Mouse (Mus musculus) left cerebral cortex, postnatal 10 days (tissue): Measurements from ENCODE around the gene Eif4e1b. TPM values are rescaled to one million over a fixed set of nuclear protein-coding genes. Genes with fewer than 3 reads are reported as not detected.

Source experiments
- DNase-seq, 2 experiments: peaks; one replicate each; pipeline ENCODE4 v3.0.0; 2021 to 2022; ENCODE audit warnings: low spot score in 2 of 2, mixed read lengths in 1 of 2; ENCODE audit errors: extremely low spot score in 1 of 2
- intact Hi-C: fragments of 180-260 bp; cut with DNase I; formaldehyde crosslinking; loops from one replicate; pipeline ENCODE4 v1.15.1; 2025
- total RNA-seq, 2 experiments: library from RNA; stranded (reverse); gene quantifications; 2 replicates each; pipeline ENCODE4 v1.2.3; 2021

The Eif4e1b gene
- total RNA-seq, 2 experiments from 2014 or later = 0.17 TPM; not detected in 1

- intact Hi-C loops = no loop called here
- peak in 1 of 2 experiments; percentile 64 for DNase-seq
These were observed 10.3 kb downstream of the Eif4e1b start for GRCm38 (mm10) chr13:54794002-54794577.

DNA sequence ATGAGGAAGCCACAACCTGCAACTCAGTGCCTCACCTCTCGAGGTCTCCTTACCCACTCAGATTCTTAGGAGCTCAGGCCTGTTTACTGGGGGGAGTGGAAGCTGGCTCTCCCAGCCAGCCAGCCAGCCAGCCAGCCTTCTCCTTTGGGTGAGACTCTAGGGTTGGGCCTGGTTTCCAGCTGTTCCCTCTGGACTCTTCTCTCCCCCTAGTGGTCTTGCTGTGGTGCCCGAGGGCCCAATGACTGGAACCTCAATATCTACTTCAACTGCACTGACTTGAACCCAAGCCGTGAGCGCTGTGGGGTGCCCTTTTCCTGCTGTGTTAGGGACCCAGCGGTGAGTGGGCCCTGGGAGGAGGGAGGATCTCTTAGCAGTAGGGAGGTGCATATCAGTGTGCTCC, 11.0 kb downstream of the Eif4e1b start:
- DNase-seq = no peak
- intact Hi-C loops = loop anchor here (5.0 kb wide), 2 partner anchors 78 to 382 kb away; no protein-coding TSS in a partner anchor

- DNase-seq = peak in 1 of 2 experiments; percentile 49
- intact Hi-C loops = loop anchor here (5.0 kb wide), 2 partner anchors 80 to 380 kb away; no protein-coding TSS in a partner anchor
These were observed 13.6 kb downstream of the Eif4e1b start for GRCm38 (mm10) chr13:54797356-54797755.

DNA sequence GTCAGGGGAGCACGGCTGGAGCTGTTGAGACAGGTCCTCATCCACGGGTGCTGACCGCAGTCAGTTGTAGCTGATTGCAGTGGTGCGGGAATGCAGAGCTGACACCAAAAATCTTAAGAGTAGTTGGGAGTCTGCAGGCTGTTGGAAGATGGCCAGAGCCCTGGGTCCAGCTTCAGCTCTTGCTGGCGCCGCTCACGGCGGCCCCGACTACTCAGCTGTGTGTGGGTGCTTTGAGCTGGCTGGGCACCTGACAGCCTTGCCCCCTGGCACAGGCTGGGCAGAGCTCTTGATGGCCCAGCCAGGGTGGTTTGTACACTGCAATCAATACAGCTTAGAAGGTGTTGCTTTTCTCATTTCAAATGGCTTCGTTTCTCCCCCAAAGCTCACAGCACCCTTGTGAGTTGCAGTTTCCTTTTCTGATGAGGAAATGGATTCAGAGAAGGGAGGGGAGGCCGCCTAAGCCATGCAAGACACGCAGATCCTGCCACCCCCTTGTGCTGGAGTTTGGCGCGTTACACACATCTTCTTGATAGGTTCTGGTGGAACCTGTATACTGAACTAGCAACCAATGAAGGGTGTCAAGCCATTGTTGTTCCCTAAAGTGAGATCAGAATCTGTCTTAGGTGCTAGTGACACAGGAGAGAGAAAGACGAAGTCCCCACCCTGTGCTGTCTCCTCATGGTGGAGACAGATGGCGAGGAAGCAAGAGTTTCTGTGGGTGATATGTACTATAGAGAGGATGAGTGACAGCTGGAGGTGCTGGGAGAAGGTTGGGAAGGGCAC, 14.3 kb downstream of the Eif4e1b start:
- peak in 1 of 2 experiments; percentile 59 for DNase-seq
- intact Hi-C loops = loop anchor here (2.0 to 5.0 kb wide), 3 partner anchors 81 to 379 kb away; no protein-coding TSS in a partner anchor

DNA sequence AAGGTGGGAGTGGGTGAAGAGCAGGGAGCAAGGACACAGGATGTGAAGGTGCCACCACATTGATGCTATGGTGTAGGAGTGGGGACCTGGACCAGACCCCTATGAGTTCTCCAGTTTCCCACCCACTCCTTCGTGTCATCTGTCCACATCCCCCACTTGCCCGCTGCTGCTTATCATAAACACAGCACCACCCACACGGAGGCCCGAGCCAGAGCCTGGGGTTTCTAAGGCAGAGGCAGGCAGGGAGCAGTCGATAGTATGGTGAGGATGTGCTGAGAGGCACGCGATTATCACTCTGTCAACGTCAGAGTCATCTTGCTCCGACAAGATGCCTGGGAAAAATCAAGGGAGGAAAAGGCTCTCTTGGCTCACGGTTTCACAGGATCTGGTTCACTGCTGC, 14.9 kb downstream of the Eif4e1b start:
- DNase-seq = peak in 1 of 2 experiments; percentile 65

DNA sequence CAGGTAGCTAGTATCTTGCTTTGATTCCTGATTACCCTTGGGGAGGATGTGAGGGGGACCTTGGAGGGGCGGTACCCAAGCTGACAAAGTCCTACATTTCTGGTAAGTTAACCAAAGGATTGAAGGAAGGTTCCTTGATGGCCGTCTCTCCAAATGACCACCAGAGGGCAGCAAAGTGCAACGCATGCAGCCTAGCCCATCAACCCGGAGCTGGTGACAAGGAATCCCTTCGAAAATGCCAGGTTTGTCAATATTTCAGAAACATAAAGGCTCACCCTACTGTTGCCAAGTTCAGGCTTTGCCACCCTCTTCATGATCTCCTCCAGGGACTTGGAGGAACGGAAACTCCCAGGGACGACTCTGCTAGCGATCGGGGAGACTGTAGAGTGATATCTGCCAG, 15.9 kb downstream of the Eif4e1b start:
- intact Hi-C loops = loop anchor here (2.0 to 5.0 kb wide), 3 partner anchors 82 to 378 kb away; no protein-coding TSS in a partner anchor
- peak; percentile 75 to 83 for DNase-seq

More for the DNA sequence above, 14.9 kb downstream of the Eif4e1b start:
- intact Hi-C loops = loop anchor here (2.0 to 5.0 kb wide), 3 partner anchors 81 to 379 kb away; no protein-coding TSS in a partner anchor

DNA sequence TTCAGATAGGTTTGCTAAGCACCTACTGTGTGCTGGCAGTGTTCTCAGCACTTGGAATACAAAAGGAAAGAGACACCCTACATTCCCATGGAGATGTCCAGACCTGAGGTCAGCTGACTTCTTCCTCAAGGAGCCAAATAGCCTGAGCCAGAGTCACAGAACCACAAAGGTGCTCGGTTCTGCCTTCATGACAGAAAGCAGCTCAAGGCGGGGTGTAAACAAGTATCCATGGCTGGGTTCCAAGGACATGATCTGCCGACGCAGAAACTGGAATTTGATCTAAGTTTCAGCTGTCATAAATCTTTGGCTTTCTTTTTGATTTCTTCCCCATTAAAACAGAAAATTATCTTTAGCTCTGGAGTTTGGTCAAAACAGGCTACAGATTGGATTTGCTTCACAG, 16.4 kb downstream of the Eif4e1b start:
- intact Hi-C loops = no loop called here

DNA sequence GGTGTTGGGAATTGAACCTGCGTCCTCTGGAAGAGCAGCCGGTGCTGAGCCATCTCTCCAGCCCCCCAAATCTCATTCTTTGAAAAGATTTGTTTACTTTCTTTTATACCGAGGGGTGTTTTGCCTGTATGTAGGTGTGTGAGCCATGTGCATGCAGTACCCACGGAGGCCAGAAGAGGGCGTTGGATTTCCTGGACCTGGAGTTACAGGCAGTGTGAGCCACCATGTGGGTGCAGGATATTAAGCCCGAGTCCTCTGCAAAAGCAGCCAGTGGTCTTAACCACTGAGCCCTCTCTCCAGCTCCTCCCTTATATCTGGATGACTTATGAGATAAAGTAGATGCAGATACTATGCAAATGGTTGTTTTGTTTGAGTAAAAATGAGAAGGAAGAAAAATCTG, 19.2 kb downstream of the Eif4e1b start:
- no peak for DNase-seq
- intact Hi-C loops = no loop called here

More for the DNA sequence above, 16.4 kb downstream of the Eif4e1b start:
- DNase-seq = no peak

GRCm38 (mm10) chr13:54805134-54805838, 21.5 kb downstream of the Eif4e1b start:
- DNase-seq = peak; percentile 41 to 54
- intact Hi-C loops = loop anchor here (5.0 kb wide), 1 partner anchor 142 kb away; the partner anchor contains the start of gene Unc5a

- intact Hi-C loops = loop anchor here (5.0 kb wide), 1 partner anchor 141 kb away; the partner anchor contains the start of gene Unc5a
- DNase-seq = no peak
These were observed 22.7 kb downstream of the Eif4e1b start for GRCm38 (mm10) chr13:54806434-54806976.

DNA sequence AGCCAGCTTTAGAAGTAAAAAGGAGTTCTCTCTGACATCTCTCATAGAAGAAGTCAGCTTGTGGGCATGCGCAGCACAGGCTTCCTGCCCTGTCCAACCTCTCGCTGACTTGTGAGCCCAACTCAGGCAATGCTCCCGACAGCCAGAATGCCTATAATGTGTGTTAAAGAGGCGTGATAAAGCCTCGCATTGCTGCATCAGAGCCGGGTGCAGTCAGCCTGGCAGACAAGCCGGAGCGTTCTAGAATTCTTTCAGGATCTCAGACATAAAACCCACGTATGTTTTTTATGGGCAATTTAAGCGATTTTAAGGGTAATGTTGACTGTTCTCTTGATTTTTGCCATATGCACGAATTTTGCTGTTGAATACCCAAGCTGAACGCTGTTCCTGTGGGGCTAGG, 24.3 kb downstream of the Eif4e1b start:
- DNase-seq = no peak
- intact Hi-C loops = loop anchor here (5.0 kb wide), 1 partner anchor 139 kb away; the partner anchor contains the start of gene Unc5a

- intact Hi-C loops = no loop called here
- DNase-seq = no peak
These were observed 27.7 kb downstream of the Eif4e1b start for GRCm38 (mm10) chr13:54811476-54811875.

GRCm38 (mm10) chr13:54813381-54813780, 29.6 kb downstream of the Eif4e1b start:
- no peak for DNase-seq
- intact Hi-C loops = no loop called here

DNA sequence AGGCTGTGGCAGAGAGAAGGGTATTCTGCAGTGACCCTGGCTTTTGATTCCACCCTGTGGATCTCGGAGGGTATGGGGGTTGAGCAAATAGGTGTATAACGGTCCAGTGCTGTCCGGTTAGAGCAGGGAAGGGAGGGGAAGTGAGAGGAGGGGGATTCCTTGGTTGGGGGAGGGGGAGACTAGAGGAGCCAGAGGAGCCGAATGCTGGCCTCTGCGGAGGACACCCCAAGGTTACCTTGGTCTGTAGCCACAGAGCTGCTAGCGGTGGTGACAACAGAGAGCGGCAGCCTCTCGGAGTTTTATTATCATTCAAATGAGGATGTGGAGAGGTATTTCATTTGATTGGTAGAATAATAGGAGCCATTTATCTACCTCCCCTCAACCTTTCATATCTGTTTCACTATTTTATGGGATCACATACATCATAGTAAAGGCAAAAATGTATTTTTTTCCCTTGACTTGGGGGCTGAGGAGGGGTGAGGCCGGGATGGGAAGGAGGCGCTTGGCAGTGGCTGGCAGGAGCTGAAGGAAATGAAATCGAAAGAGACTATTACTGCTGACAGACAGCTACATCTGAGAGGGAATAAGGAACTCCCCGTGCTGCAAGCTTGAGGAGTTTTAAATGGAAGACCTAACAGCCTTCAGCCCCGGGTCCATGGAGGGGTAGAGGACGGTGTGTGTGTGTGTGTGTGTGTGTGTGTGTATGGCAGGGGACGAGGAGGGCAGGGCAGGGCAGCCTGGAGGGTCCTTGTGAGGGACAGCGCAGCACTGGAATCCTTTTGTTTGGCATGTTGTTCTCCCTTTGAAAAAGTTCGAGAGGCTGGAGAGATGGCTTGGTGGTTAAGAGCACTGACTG, 34.8 kb downstream of the Eif4e1b start:
- intact Hi-C loops = no loop called here
- no peak for DNase-seq

GRCm38 (mm10) chr13:54821106-54821505, 37.3 kb downstream of the Eif4e1b start:
- no peak for DNase-seq
- intact Hi-C loops = no loop called here

- DNase-seq = no peak
- intact Hi-C loops = no loop called here
These were observed 38.1 kb downstream of the Eif4e1b start for GRCm38 (mm10) chr13:54821931-54822330.

DNA sequence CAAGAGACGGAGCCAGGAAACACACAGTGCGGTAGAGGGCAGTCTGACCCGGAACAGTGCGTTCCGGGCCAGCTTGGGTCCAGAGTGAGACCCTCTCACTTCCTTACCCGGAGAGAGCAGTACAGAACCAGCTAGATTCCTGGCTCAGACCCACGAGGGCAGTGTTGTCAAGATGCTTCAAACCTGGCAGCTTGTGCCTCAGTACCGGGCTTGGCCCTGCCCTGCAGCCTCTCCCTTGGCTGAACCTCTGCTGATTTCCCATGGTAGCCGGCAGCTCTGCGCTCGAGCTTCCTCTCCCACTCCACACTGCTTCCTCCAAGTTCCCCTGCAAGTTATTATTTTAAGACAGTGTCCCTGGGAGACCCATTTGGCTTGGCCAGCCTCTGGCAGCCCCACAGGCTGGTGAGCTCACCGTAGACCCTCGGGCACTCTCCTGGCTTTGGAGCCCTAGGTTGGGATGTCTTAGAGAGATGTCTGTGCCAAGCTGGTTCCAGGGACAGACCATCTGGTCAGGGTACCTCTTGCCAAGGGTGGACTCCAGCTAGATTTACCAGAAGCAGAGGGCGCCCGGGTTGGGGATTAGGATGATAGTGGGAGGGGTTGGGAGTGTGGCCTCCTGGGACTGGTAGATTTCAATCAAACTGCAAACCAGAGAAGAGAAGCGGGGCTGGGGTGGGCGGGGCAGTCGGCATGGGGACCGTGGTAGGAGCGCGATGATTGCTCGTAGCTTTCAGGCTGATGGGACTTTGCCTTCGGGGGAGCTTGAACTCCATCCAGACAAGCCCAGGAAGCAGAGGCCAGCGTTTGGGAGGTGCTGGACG, 40.5 kb downstream of the Eif4e1b start:
- intact Hi-C loops = no loop called here

More for the DNA sequence above, 40.5 kb downstream of the Eif4e1b start:
- DNase-seq = no peak
